Mouse (Mus musculus) small intestine, adult 2 months (tissue): Measurements from ENCODE around the gene Prr19.

Experiments used
- CTCF ChIP-seq: fragments of 200-500 bp; IDR thresholded peaks from 2 replicates; pipeline ENCODE4 v1.5.1; 2012; ENCODE audit warnings: low read depth, mild to moderate bottlenecking, control low read depth, inconsistent platforms, low read length, moderate library complexity, mixed read lengths; ENCODE audit not compliant: insufficient replicate concordance, insufficient read length; ENCODE audit errors: extremely low read depth
- POLR2A ChIP-seq: fragments of 200-500 bp; IDR thresholded peaks from 2 replicates; pipeline ENCODE4 v1.6.1; 2012; ENCODE audit warnings: low read depth, mild to moderate bottlenecking, control low read depth, inconsistent platforms, low read length, moderate library complexity

DNA sequence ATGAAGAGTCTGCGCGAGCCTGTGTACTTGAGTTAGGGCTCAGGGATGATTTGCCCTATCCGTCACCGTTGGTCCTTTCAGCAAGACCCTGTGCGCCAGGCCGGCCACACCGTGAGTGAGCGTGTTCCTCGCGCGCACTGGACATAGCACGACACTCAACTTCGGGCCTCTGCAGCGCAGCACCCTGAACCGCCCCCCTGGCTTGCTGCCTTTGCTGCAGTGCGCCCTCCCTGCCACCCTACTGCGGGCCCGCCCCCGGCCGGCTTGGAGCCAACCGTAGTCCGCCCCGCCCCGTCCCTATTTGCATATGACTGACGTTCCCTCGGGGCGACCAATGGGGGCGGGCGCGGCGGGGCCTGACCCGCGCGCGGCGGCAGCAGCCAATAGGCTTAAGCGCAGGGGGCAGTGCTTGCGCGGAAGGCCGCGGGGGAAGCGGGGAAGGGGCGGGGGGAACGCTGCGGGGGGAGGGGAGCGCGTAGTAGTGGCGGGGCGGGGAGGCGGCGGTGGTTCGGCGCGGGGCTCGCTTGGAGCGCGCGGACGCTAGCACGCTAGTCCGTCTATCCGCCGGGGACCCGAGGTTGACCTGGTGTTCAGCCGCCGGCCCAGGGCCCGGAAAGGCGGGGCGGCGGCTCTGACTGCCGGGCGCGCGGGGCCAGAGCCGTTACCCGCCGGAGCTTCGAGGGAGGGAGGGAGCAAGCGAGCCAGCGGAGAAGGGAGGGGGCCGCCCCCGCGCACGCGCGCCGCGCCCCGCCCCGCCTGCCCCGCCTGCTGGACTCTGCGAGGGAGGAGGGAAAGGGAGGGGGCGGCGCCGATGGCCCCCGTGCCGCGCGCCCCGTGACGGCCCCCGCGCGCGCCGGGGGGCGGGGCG lies 19.2 kb upstream of the Prr19 start:
- TF ChIP-seq CTCF: no peak
- peak; percentile 29 for TF ChIP-seq POLR2A
